Mouse (Mus musculus) stomach, embryonic 15.5 days (tissue): ENCODE results near the gene Stx7. TPM values are rescaled to one million over a fixed set of nuclear protein-coding genes. Genes with fewer than 3 reads are reported as not detected.

Experiments
- ATAC-seq: fragments of 200-750 bp; cut with Nextera tagmentation; 2 replicates; pipeline ENCODE4 v1.8.0; 2017; ENCODE audit warnings: low read depth, moderate number of reproducible peaks, moderate TSS enrichment; ENCODE audit not compliant: insufficient read depth, low FRiP score
- H3K27ac ChIP-seq: fragments of 300-500 bp; sonication (generic); 2 replicates; pipeline ENCODE4 v1.5.1; 2015; ENCODE audit warnings: mild to moderate bottlenecking, inconsistent platforms
- H3K27me3 ChIP-seq: fragments of 300-500 bp; sonication (generic); replicated peaks from 2 replicates; pipeline ENCODE4 v1.6.1; 2015; ENCODE audit warnings: inconsistent platforms
- H3K36me3 ChIP-seq: fragments of 300-500 bp; sonication (generic); 2 replicates; pipeline ENCODE4 v1.6.1; 2015; ENCODE audit warnings: inconsistent platforms
- H3K4me1 ChIP-seq: fragments of 300-500 bp; sonication (generic); 2 replicates; pipeline ENCODE4 v1.6.1; 2015; ENCODE audit warnings: inconsistent platforms
- H3K4me2 ChIP-seq: fragments of 300-500 bp; sonication (generic); 2 replicates; pipeline ENCODE4 v1.6.1; 2015; ENCODE audit warnings: mild to moderate bottlenecking, inconsistent platforms
- H3K4me3 ChIP-seq: fragments of 300-500 bp; sonication (generic); replicated peaks from 2 replicates; pipeline ENCODE4 v1.5.1; 2015; ENCODE audit warnings: inconsistent platforms
- H3K9ac ChIP-seq: fragments of 300-500 bp; sonication (generic); 2 replicates; pipeline ENCODE4 v1.6.1; 2015; ENCODE audit warnings: inconsistent platforms
- H3K9me3 ChIP-seq: fragments of 300-500 bp; sonication (generic); 2 replicates; pipeline ENCODE4 v1.6.1; 2016; ENCODE audit warnings: inconsistent platforms
- WGBS: fragments of 180-500 bp; shearing (Covaris S2); methylation state at CpG from one replicate; pipeline ENCODE4 v1.1.7; 2015; 5-methylcytosine and 5-hydroxymethylcytosine counted together
- polyA plus RNA-seq: library from polyadenylated mRNA; unstranded; fragments of >200 nt; fragmentation: Nextera tagmentation; extraction: Ambion mirVana; gene quantifications from 2 replicates; pipeline ENCODE4 v1.2.1, GENCODE M21; 2015

Gene Stx7
- polyA plus RNA-seq, 1 experiment from 2014 or later = 87.8 TPM

DNA sequence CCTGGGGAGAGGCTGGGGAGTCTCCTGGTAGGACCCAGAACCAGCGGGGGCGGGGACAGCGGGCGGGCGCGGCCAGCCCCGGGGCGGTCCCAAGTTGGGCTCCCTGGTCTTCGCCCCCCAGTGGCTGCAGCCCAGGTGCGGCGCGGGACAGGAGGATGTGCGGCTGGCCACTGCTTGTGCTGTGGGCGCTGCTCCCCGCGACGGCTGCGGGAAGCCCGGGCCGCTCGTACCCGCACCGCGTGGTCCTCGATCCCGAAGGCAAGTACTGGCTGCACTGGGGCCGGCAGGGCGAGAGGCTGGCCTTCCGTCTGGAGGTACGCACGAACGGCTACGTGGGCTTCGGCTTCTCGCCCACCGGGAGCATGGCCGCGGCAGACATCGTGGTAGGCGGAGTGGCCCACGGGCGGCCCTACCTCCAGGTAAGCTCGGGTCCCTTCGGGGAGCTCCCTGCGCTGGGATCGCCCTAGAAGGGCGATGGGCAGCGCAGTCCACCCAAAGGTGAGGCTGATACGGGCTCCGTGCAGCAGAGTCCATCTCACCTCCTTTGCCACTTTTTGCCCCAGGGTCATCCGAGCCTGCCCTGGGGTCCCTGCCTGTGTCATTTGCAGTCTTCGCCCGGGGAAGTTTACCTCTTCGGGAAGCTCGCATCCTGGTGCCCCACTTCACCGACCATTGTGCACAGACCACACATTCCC, 74.5 kb downstream of the Stx7 start, which contains the start of gene Moxd1:
Moxd1 (plus strand) TSS at position 69 of the 695 bp plus-strand sequence.
- no peaks in the 10 kb centered on the region for H3K36me3 ChIP-seq
- peak within 1 kb of the TSS; percentile 51 for H3K4me3 ChIP-seq
- peak; percentile 78 for ATAC-seq
- H3K27ac ChIP-seq = no peak within 1 kb of the TSS
- peaks cover 12% of the 10 kb centered on the region for H3K27me3 ChIP-seq
- H3K4me2 ChIP-seq = peak within 1 kb of the TSS; percentile 96
- 3% methylated on average over 54 of the region's 56 CpGs for WGBS
- peak within 1 kb of the TSS; percentile 19; the same call in 1 of the 2 replicates for H3K9ac ChIP-seq
- peaks cover 8% of the 10 kb centered on the region for H3K4me1 ChIP-seq
- H3K9me3 ChIP-seq = no peaks in the 10 kb centered on the region

DNA sequence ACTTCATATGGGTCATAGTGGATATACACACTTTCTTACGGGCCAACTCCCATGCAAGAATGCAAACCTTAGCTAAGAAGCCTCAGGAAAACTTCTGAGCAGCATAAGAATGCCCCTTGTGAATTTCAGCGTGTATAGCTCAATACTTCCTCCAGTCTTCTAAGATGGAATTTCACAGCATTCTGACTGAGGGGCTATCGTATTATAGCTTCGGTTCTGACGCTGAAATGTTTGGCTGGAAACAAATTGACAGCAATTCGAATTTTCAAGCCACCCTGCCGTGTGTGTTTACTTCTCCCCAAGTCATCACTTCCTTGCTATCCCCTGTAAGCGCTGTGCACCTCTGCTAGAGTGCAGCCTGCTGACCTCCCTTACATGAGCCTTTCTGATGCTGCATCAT, 75.5 kb downstream of the Stx7 start:
- Histone ChIP-seq H3K27me3 (peaks cover 12% of the 10 kb centered on the region), H3K27ac (no peak overlapping the region), H3K4me3 (no peak overlapping the region), H3K4me1 (peaks cover 8% of the 10 kb centered on the region), H3K9ac (no peak overlapping the region), H3K9me3 (no peaks in the 10 kb centered on the region), H3K4me2 (peak overlapping the region; percentile 96; the same call in 1 of the 2 replicates), H3K36me3 (no peaks in the 10 kb centered on the region)
- 38% methylated on average over 8 of the region's 8 CpGs for WGBS
- ATAC-seq = no peak

GRCm38 (mm10) chr10:24228318-24229183, 79.4 kb downstream of the Stx7 start:
- no peak for ATAC-seq
- H3K9me3 ChIP-seq = no peaks in the 10 kb centered on the region
- no peak overlapping the region for H3K4me2 ChIP-seq
- WGBS = 61% methylated on average over 12 of the region's 12 CpGs
- no peak overlapping the region for H3K4me3 ChIP-seq
- peaks cover 9% of the 10 kb centered on the region for H3K27me3 ChIP-seq
- peaks cover 4% of the 10 kb centered on the region for H3K4me1 ChIP-seq
- H3K9ac ChIP-seq = no peak overlapping the region
- H3K36me3 ChIP-seq = no peaks in the 10 kb centered on the region
- H3K27ac ChIP-seq = no peak overlapping the region

DNA sequence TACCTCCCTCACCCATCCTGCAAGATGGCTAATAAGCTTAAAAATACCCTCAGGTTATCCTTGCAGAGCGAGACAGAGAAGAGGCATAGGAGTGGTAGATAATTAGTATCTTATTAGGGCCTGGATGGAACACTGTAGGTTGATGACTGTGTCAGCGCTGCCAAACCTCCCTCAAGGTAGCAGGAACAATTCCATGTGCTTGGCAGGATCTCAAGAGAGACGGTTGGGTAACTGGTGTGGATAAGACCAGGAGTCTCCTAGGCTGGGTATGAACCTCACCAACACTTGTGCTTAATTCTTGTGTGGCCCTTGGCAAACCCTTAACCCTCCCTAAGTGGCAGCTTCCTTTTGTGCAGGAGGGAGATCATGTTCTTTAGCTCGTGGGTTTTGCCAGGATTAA, 83.2 kb downstream of the Stx7 start:
- H3K36me3 ChIP-seq = no peaks in the 10 kb centered on the region
- H3K27me3 ChIP-seq = no peaks in the 10 kb centered on the region
- H3K27ac ChIP-seq = no peak overlapping the region
- ATAC-seq = no peak
- H3K4me3 ChIP-seq = no peak overlapping the region
- H3K4me1 ChIP-seq = no peaks in the 10 kb centered on the region
- H3K9ac ChIP-seq = no peak overlapping the region
- no peak overlapping the region for H3K4me2 ChIP-seq
- no peaks in the 10 kb centered on the region for H3K9me3 ChIP-seq
- 65% methylated on average over 4 of the region's 4 CpGs for WGBS

GRCm38 (mm10) chr10:24235426-24236283, 86.6 kb downstream of the Stx7 start:
- Histone ChIP-seq H3K4me3 (no peak overlapping the region), H3K4me2 (no peak overlapping the region), H3K27ac (no peak overlapping the region)

More at GRCm38 (mm10) chr10:24235426-24236283, 86.6 kb downstream of the Stx7 start:
- Histone ChIP-seq H3K4me1 (no peaks in the 10 kb centered on the region), H3K36me3 (no peaks in the 10 kb centered on the region), H3K9me3 (no peaks in the 10 kb centered on the region), H3K9ac (no peak overlapping the region), H3K27me3 (no peaks in the 10 kb centered on the region)
- no peak for ATAC-seq
- WGBS = 68% methylated on average over 23 of the region's 23 CpGs

Other genes starting within 250 kb of the Stx7 start
- not detected in 2 replicates for gene Taar1, start 228.9 kb upstream of the Stx7 start, polyA plus RNA-seq
- not detected in 2 replicates for gene Taar2, start 210.7 kb upstream of the Stx7 start, polyA plus RNA-seq
- not detected in 2 replicates for gene Taar3, start 199.7 kb upstream of the Stx7 start, polyA plus RNA-seq
- not detected in 2 replicates for gene Taar4, start 188.8 kb upstream of the Stx7 start, polyA plus RNA-seq
- gene Taar5, start 178.6 kb upstream of the Stx7 start, polyA plus RNA-seq = not detected in 2 replicates
- gene Taar6, start 163.7 kb upstream of the Stx7 start, polyA plus RNA-seq = not detected in 2 replicates
- gene Taar7a, start 155.8 kb upstream of the Stx7 start, polyA plus RNA-seq = not detected in 2 replicates
- not detected in 2 replicates for gene Taar7b, start 149.4 kb upstream of the Stx7 start, polyA plus RNA-seq
- not detected in 2 replicates for gene Taar7d, start 122.1 kb upstream of the Stx7 start, polyA plus RNA-seq
- gene Taar7e, start 111.7 kb upstream of the Stx7 start, polyA plus RNA-seq = not detected in 2 replicates
- not detected in 2 replicates for gene Taar7f, start 99.8 kb upstream of the Stx7 start, polyA plus RNA-seq
- not detected in 2 replicates for gene Taar8a, start 72.8 kb upstream of the Stx7 start, polyA plus RNA-seq
- not detected in 2 replicates for gene Taar8b, start 57.0 kb upstream of the Stx7 start, polyA plus RNA-seq
- gene Taar8c, start 47.4 kb upstream of the Stx7 start, polyA plus RNA-seq = not detected in 2 replicates
- gene Taar9, start 39.8 kb upstream of the Stx7 start, polyA plus RNA-seq = 0.13 TPM in 1 of 2 replicates, not detected in the other
- 10.9 and 14.9 TPM in 2 replicates for gene Moxd1, start 74.2 kb downstream of the Stx7 start, polyA plus RNA-seq